Mouse (Mus musculus): ENCODE measurements at regions not wholly inside any gene's neighbourhood (a gene's known extent, or its start where the extent isn't known, plus 50 kb on each side); places are given as distances from the start of the nearest gene placed in this dataset.
A peak's percentile ranks its signal among the peaks of the same experiment; 100 is the strongest.

- Histone ChIP-seq H3K4me1 (ENCODE audit: control insufficient read depth, insufficient read depth, low read length) (no peaks in the 10 kb centered on the region), H3K27me3 (ENCODE audit: control insufficient read depth, insufficient read depth, low read length, poor library complexity, severe bottlenecking) (no peaks in the 10 kb centered on the region), H3K36me3 (ENCODE audit: control insufficient read depth, insufficient read depth, low read length, poor library complexity, severe bottlenecking) (no peaks in the 10 kb centered on the region), H3K27ac (ENCODE audit: insufficient read depth, low read length) (no peak overlapping the region), H3K9me3 (replicated peaks; ENCODE audit: control insufficient read depth, insufficient read depth, low read length, poor library complexity, severe bottlenecking) (no peaks in the 10 kb centered on the region), H3K4me3 (ENCODE audit: low read depth, low read length) (no peak overlapping the region), H3K9ac (ENCODE audit: low read depth, poor library complexity, severe bottlenecking) (no peak overlapping the region)
- TF ChIP-seq CTCF (IDR thresholded peaks at IDR 0.05; ENCODE audit: low read depth, low read length) (peak; percentile 86), POLR2A (IDR thresholded peaks at IDR 0.05; ENCODE audit: insufficient read depth, low read length) (no peak)
Observed at GRCm38 (mm10) chr15:67434284-67434683, 933.6 kb upstream of the Lrrc6 start.

DNA sequence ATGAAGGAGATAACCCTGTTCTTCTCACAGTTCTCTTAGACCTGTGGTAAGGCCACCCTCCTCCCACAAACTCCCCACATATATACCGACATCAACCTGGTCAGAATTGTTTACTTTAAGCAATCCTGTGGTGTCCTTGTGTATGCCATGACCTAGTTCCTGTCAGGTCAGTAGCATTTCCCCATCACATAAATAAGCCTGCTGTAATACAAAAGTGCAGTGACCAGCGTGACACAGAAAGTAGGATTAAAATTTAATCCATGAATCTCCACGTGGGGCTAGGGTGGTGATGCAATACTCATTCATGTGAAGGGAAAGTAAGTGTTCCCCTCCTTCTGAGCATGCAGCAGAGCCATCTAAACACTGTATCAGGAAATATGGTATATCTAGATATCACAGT, 923.2 kb upstream of the Lrrc6 start:
- H3K9ac ChIP-seq (ENCODE audit: low read depth, poor library complexity, severe bottlenecking): no peak overlapping the region
- no peak for TF ChIP-seq EP300 (IDR thresholded peaks at IDR 0.05; ENCODE audit: insufficient read depth, low read depth, low read length)
- no peak for TF ChIP-seq CTCF (IDR thresholded peaks at IDR 0.05; ENCODE audit: low read depth, low read length)
- TF ChIP-seq POLR2A (IDR thresholded peaks at IDR 0.05; ENCODE audit: insufficient read depth, low read length): no peak
- no peak overlapping the region for H3K4me3 ChIP-seq (ENCODE audit: low read depth, low read length)
- H3K36me3 ChIP-seq (ENCODE audit: control insufficient read depth, insufficient read depth, low read length, poor library complexity, severe bottlenecking): no peaks in the 10 kb centered on the region
- H3K9me3 ChIP-seq (replicated peaks; ENCODE audit: control insufficient read depth, insufficient read depth, low read length, poor library complexity, severe bottlenecking): no peaks in the 10 kb centered on the region
- no peak overlapping the region for H3K27ac ChIP-seq (ENCODE audit: insufficient read depth, low read length)
- H3K27me3 ChIP-seq (ENCODE audit: control insufficient read depth, insufficient read depth, low read length, poor library complexity, severe bottlenecking): no peaks in the 10 kb centered on the region
- H3K4me1 ChIP-seq (ENCODE audit: control insufficient read depth, insufficient read depth, low read length): no peaks in the 10 kb centered on the region

- Histone ChIP-seq H3K9ac (ENCODE audit: low read depth, poor library complexity, severe bottlenecking) (no peak overlapping the region), H3K27ac (ENCODE audit: insufficient read depth, low read length) (no peak overlapping the region), H3K27me3 (ENCODE audit: control insufficient read depth, insufficient read depth, low read length, poor library complexity, severe bottlenecking) (no peaks in the 10 kb centered on the region), H3K4me3 (ENCODE audit: low read depth, low read length) (no peak overlapping the region), H3K9me3 (replicated peaks; ENCODE audit: control insufficient read depth, insufficient read depth, low read length, poor library complexity, severe bottlenecking) (no peaks in the 10 kb centered on the region), H3K36me3 (ENCODE audit: control insufficient read depth, insufficient read depth, low read length, poor library complexity, severe bottlenecking) (no peaks in the 10 kb centered on the region), H3K4me1 (ENCODE audit: control insufficient read depth, insufficient read depth, low read length) (no peaks in the 10 kb centered on the region)
- TF ChIP-seq EP300 (IDR thresholded peaks at IDR 0.05; ENCODE audit: insufficient read depth, low read depth, low read length) (no peak), POLR2A (IDR thresholded peaks at IDR 0.05; ENCODE audit: insufficient read depth, low read length) (no peak), CTCF (IDR thresholded peaks at IDR 0.05; ENCODE audit: low read depth, low read length) (no peak)
Observed at GRCm38 (mm10) chr15:67422277-67422953, 921.7 kb upstream of the Lrrc6 start.

- no peak overlapping the region for H3K4me3 ChIP-seq (ENCODE audit: low read depth, low read length)
- no peaks in the 10 kb centered on the region for H3K4me1 ChIP-seq (ENCODE audit: control insufficient read depth, insufficient read depth, low read length)
- no peak overlapping the region for H3K9ac ChIP-seq (ENCODE audit: low read depth, poor library complexity, severe bottlenecking)
- no peak for TF ChIP-seq POLR2A (IDR thresholded peaks at IDR 0.05; ENCODE audit: insufficient read depth, low read length)
- no peak for TF ChIP-seq CTCF (IDR thresholded peaks at IDR 0.05; ENCODE audit: low read depth, low read length)
- no peak for TF ChIP-seq EP300 (IDR thresholded peaks at IDR 0.05; ENCODE audit: insufficient read depth, low read depth, low read length)
- no peaks in the 10 kb centered on the region for H3K27me3 ChIP-seq (ENCODE audit: control insufficient read depth, insufficient read depth, low read length, poor library complexity, severe bottlenecking)
- H3K27ac ChIP-seq (ENCODE audit: insufficient read depth, low read length): no peak overlapping the region
- H3K9me3 ChIP-seq (replicated peaks; ENCODE audit: control insufficient read depth, insufficient read depth, low read length, poor library complexity, severe bottlenecking): no peaks in the 10 kb centered on the region
- H3K36me3 ChIP-seq (ENCODE audit: control insufficient read depth, insufficient read depth, low read length, poor library complexity, severe bottlenecking): no peaks in the 10 kb centered on the region
Observed at GRCm38 (mm10) chr15:67420776-67421175, 920.1 kb upstream of the Lrrc6 start.

- Histone ChIP-seq H3K9me3 (replicated peaks; ENCODE audit: control insufficient read depth, insufficient read depth, low read length, poor library complexity, severe bottlenecking) (no peaks in the 10 kb centered on the region), H3K9ac (ENCODE audit: low read depth, poor library complexity, severe bottlenecking) (no peak overlapping the region), H3K36me3 (ENCODE audit: control insufficient read depth, insufficient read depth, low read length, poor library complexity, severe bottlenecking) (no peaks in the 10 kb centered on the region)
Observed at GRCm38 (mm10) chr15:67419733-67420132, 919.0 kb upstream of the Lrrc6 start.

DNA sequence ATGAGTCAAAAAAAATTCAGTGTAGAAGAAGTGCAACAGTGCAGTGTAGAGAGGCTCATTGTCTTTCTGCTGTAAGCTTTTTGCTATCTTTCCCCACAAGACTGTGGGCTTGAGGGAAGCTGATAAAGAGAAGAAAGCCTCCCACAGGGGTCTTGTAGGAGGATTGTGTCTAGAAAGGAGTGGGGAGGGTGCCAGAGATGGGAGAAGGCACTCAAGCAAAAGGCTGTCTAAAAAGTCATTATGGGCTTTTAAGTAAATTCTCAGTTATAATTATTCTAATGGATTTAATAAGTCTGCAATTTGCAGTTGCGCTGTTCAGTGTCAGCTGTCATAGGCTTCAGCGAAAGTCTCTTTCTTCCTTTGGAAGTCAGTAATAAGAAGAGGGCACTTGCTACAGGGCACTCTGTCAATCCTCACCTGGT, 917.0 kb upstream of the Lrrc6 start:
- Histone ChIP-seq H3K9ac (ENCODE audit: low read depth, poor library complexity, severe bottlenecking) (no peak overlapping the region), H3K36me3 (ENCODE audit: control insufficient read depth, insufficient read depth, low read length, poor library complexity, severe bottlenecking) (no peaks in the 10 kb centered on the region), H3K4me1 (ENCODE audit: control insufficient read depth, insufficient read depth, low read length) (no peaks in the 10 kb centered on the region), H3K4me3 (ENCODE audit: low read depth, low read length) (no peak overlapping the region), H3K9me3 (replicated peaks; ENCODE audit: control insufficient read depth, insufficient read depth, low read length, poor library complexity, severe bottlenecking) (no peaks in the 10 kb centered on the region), H3K27ac (ENCODE audit: insufficient read depth, low read length) (no peak overlapping the region), H3K27me3 (ENCODE audit: control insufficient read depth, insufficient read depth, low read length, poor library complexity, severe bottlenecking) (no peaks in the 10 kb centered on the region)
- TF ChIP-seq CTCF (IDR thresholded peaks at IDR 0.05; ENCODE audit: low read depth, low read length): no peak
- no peak for TF ChIP-seq EP300 (IDR thresholded peaks at IDR 0.05; ENCODE audit: insufficient read depth, low read depth, low read length)
- TF ChIP-seq POLR2A (IDR thresholded peaks at IDR 0.05; ENCODE audit: insufficient read depth, low read length): no peak

More at GRCm38 (mm10) chr15:67419733-67420132, 919.0 kb upstream of the Lrrc6 start:
- Histone ChIP-seq H3K4me3 (ENCODE audit: low read depth, low read length) (no peak overlapping the region), H3K27me3 (ENCODE audit: control insufficient read depth, insufficient read depth, low read length, poor library complexity, severe bottlenecking) (no peaks in the 10 kb centered on the region), H3K4me1 (ENCODE audit: control insufficient read depth, insufficient read depth, low read length) (no peaks in the 10 kb centered on the region), H3K27ac (ENCODE audit: insufficient read depth, low read length) (no peak overlapping the region)
- TF ChIP-seq EP300 (IDR thresholded peaks at IDR 0.05; ENCODE audit: insufficient read depth, low read depth, low read length) (no peak), POLR2A (IDR thresholded peaks at IDR 0.05; ENCODE audit: insufficient read depth, low read length) (no peak), CTCF (IDR thresholded peaks at IDR 0.05; ENCODE audit: low read depth, low read length) (no peak)

Data from ES-Bruce4 (cell line).